In genomic region chr11:103361396-103362053, GRCm38 (mm10) we compare ENCODE assay signal across 8 mouse cellular contexts. TPM values are rescaled to one million over a fixed set of nuclear protein-coding genes. Genes with fewer than 3 reads are reported as not detected.
DNase-seq lines count a peak whose midpoint lies in the region; ATAC-seq and TF ChIP-seq lines count a peak whose summit lies in the region.

No protein-coding gene starts in this region.

- DNase-seq in spleen, adult 2 months (ENCODE audit: low read depth in 1 of 2, low spot score in 2 of 2): no peak
- DNase-seq in spleen, postnatal 4 days (ENCODE audit: low spot score in 2 of 2): no peak
- peak; percentile 50 to 79 for DNase-seq in kidney, postnatal 25 days
- no peak for DNase-seq in right cerebral cortex, postnatal 25 days
- no peak for DNase-seq in cerebellum, postnatal 36 days
- no peak for DNase-seq in urinary bladder, postnatal 25 days (ENCODE audit: low spot score)

- no peak overlapping the region for H3K9ac ChIP-seq in forebrain, embryonic 13.5 days

- peaks cover 33% of the 10 kb centered on the region for H3K4me1 ChIP-seq in spleen, adult 2 months (ENCODE audit: control insufficient read depth, insufficient read depth, insufficient read length)
- peaks cover 41% of the 10 kb centered on the region for H3K4me1 ChIP-seq in forebrain, embryonic 13.5 days

- peak overlapping the region; percentile 16; the same call in 1 of the 2 replicates for H3K4me2 ChIP-seq in forebrain, embryonic 13.5 days

- H3K4me3 ChIP-seq in spleen, adult 2 months (ENCODE audit: extremely low read depth, insufficient read depth, insufficient read length): peak overlapping the region; percentile 29; the same call in 1 of the 2 replicates
- 0 out of 2 replicates have a peak overlapping the region, but pooled peaks have one; percentile 3 for H3K4me3 ChIP-seq in forebrain, embryonic 13.5 days

- H3K36me3 ChIP-seq in spleen, adult 2 months (ENCODE audit: control insufficient read depth, insufficient read depth, low read length): peaks cover 2% of the 10 kb centered on the region; the same call in 1 of the 2 replicates
- H3K36me3 ChIP-seq in forebrain, embryonic 13.5 days (ENCODE audit: poor library complexity, severe bottlenecking): peaks cover 8% of the 10 kb centered on the region; the same call in 1 of the 2 replicates

- no peaks in the 10 kb centered on the region for H3K9me3 ChIP-seq in forebrain, embryonic 13.5 days (replicated peaks)

- ATAC-seq in forebrain, embryonic 13.5 days: no peak
- ATAC-seq in megakaryocyte progenitor cell, adult 5-6 weeks (replicated peaks; ENCODE audit: poor library complexity): peak; percentile 41

- 16% methylated on average over 25 of the region's 25 CpGs for WGBS in spleen, adult 2 months
- WGBS in forebrain, embryonic 13.5 days: 4% methylated on average over 25 of the region's 25 CpGs

- H3K27ac ChIP-seq in spleen, adult 2 months (ENCODE audit: insufficient read depth, low read length): peak overlapping the region; percentile 49
- H3K27ac ChIP-seq in forebrain, embryonic 13.5 days: no peak overlapping the region

- H3K27me3 ChIP-seq in spleen, adult 2 months (ENCODE audit: control insufficient read depth, insufficient read depth, low read length): peaks cover 2% of the 10 kb centered on the region; the same call in 1 of the 2 replicates
- H3K27me3 ChIP-seq in forebrain, embryonic 13.5 days: peaks cover 90% of the 10 kb centered on the region

- no peak for TF ChIP-seq POLR2A in spleen, adult 2 months (IDR thresholded peaks at IDR 0.05; ENCODE audit: low read depth, low read length)

- TF ChIP-seq CTCF in spleen, adult 2 months (IDR thresholded peaks at IDR 0.05; ENCODE audit: extremely low read depth, insufficient read depth, insufficient read length, insufficient replicate concordance): no peak

RNA-seq across cellular contexts. Expression of gene Arhgap27, which starts 2.0 kb away (rescaled TPM):
- polyA plus RNA-seq in spleen, adult 2 months (2012; rRNA removed): 90.0 and 101 TPM in 2 replicates
- 2.2 and 2.3 TPM in 2 replicates for polyA plus RNA-seq in forebrain, embryonic 13.5 days (2015; fragmentation: Nextera tagmentation; extraction: Ambion mirVana)
- 10.8 and 14.2 TPM in 2 replicates for total RNA-seq in megakaryocyte progenitor cell, adult 5-6 weeks (2015)
- 11.2 and 11.5 TPM in 2 replicates for total RNA-seq in megakaryocyte progenitor cell, adult 5-6 weeks (2017)

RNA-seq across cellular contexts. Expression of gene Plekhm1, which starts 51.0 kb away (rescaled TPM):
- 26.8 and 27.5 TPM in 2 replicates for polyA plus RNA-seq in spleen, adult 2 months (2012; rRNA removed)
- polyA plus RNA-seq in forebrain, embryonic 13.5 days (2015; fragmentation: Nextera tagmentation; extraction: Ambion mirVana): 7.7 and 8.0 TPM in 2 replicates
- total RNA-seq in megakaryocyte progenitor cell, adult 5-6 weeks (2015): 12.1 and 12.5 TPM in 2 replicates
- total RNA-seq in megakaryocyte progenitor cell, adult 5-6 weeks (2017): 2.9 and 3.9 TPM in 2 replicates

Comparison
In these comparisons a context has a peak if more than half of its experiments do, and no peak if none do; other contexts are left out.
1. DNase-seq: peak in kidney, postnatal 25 days (2 of 2); none in spleen, adult 2 months (0 of 2), spleen, postnatal 4 days (0 of 2), right cerebral cortex, postnatal 25 days (single experiment), cerebellum, postnatal 36 days (0 of 2) and urinary bladder, postnatal 25 days (single experiment).
2. RNA of gene Arhgap27, which starts 2.0 kb away (polyA plus RNA-seq): 90.0 to 101 TPM in spleen, adult 2 months; 2.2 to 2.3 TPM in forebrain, embryonic 13.5 days; every median in the first group is over 10 times any median in the second.